Mouse (Mus musculus): ENCODE results near the gene Zfp26. TPM values are rescaled to one million over a fixed set of nuclear protein-coding genes. Genes with fewer than 3 reads are reported as not detected.
A peak's percentile ranks its signal among the peaks of the same experiment; 100 is the strongest.

The Zfp26 gene
- 10 to 100 TPM; 19.4 to 26.9 TPM for total RNA-seq (2021)
- long read RNA-seq, experiment 1, partial matches to known transcripts: 1 of 4 reads
- long read RNA-seq, experiment 1, other reads (novel, unspliced or antisense): 3 of 4 reads
- long read RNA-seq, experiment 2, partial matches to known transcripts: 0 of 4 reads
- long read RNA-seq, experiment 2, other reads (novel, unspliced or antisense): 4 of 4 reads

GRCm38 (mm10) chr9:20459377-20460317 is at the start of gene Zfp26:
Gene Zfp26 (minus strand): TSS chr9:20460162.
- DNase-seq: peak; percentile 81

- DNase-seq: no peak
Measured at GRCm38 (mm10) chr9:20509676-20510075, 49.7 kb upstream of the Zfp26 start.

GRCm38 (mm10) chr9:20504801-20505200 is 44.8 kb upstream of the Zfp26 start:
- no peak for DNase-seq

GRCm38 (mm10) chr9:20493281-20493680 is 33.3 kb upstream of the Zfp26 start:
- no peak for DNase-seq

GRCm38 (mm10) chr9:20492527-20493233 is 32.7 kb upstream of the Zfp26 start, which contains the start of gene Zfp426:
Gene Zfp426 (minus strand): TSS chr9:20492746.
- DNase-seq: peak; percentile 89

- DNase-seq: no peak
Measured at GRCm38 (mm10) chr9:20491858-20492526, 32.0 kb upstream of the Zfp26 start.

GRCm38 (mm10) chr9:20489536-20489935 is 29.6 kb upstream of the Zfp26 start:
- no peak for DNase-seq

- DNase-seq: peak; percentile 59
Measured at GRCm38 (mm10) chr9:20479396-20479795, 19.4 kb upstream of the Zfp26 start.

GRCm38 (mm10) chr9:20476632-20477031 is 16.7 kb upstream of the Zfp26 start:
- no peak for DNase-seq

GRCm38 (mm10) chr9:20466761-20467442 is 6.9 kb upstream of the Zfp26 start:
- DNase-seq: peak; percentile 76

- DNase-seq: no peak
Measured at GRCm38 (mm10) chr9:20453647-20454046, 6.3 kb downstream of the Zfp26 start.

- no peak for DNase-seq
Measured at GRCm38 (mm10) chr9:20451493-20451892, 8.5 kb downstream of the Zfp26 start.

- DNase-seq: no peak
Measured at GRCm38 (mm10) chr9:20443183-20443783, 16.7 kb downstream of the Zfp26 start.

GRCm38 (mm10) chr9:20430004-20430403 is 30.0 kb downstream of the Zfp26 start:
- no peak for DNase-seq

- no peak for DNase-seq
Measured at GRCm38 (mm10) chr9:20411460-20411859, 48.5 kb downstream of the Zfp26 start.

- DNase-seq: no peak
Measured at GRCm38 (mm10) chr9:20409319-20409718, 50.6 kb downstream of the Zfp26 start.

GRCm38 (mm10) chr9:20385343-20385703 is 74.6 kb downstream of the Zfp26 start:
- peak; percentile 18 for DNase-seq

GRCm38 (mm10) chr9:20384532-20385342 is 75.2 kb downstream of the Zfp26 start, which contains the start of gene Zfp560:
Gene Zfp560 (minus strand): TSS chr9:20385177.
- peak; percentile 93 for DNase-seq

- no peak for DNase-seq
Measured at GRCm38 (mm10) chr9:20383659-20384058, 76.3 kb downstream of the Zfp26 start.
